Mouse (Mus musculus) hindbrain, postnatal 0 days (tissue): Measurements from ENCODE around the gene Npc2. TPM values are rescaled to one million over a fixed set of nuclear protein-coding genes. Genes with fewer than 3 reads are reported as not detected.

ENCODE experiments used
- ATAC-seq: fragments of 200-750 bp; cut with Nextera tagmentation; 2 replicates; pipeline ENCODE4 v1.8.0; 2017; ENCODE audit warnings: mild to moderate bottlenecking, moderate TSS enrichment, moderate library complexity
- DNase-seq: peaks from one replicate; pipeline ENCODE4 v3.0.0-alpha.2; 2015; ENCODE audit warnings: low spot score
- H3K27ac ChIP-seq: fragments of 300-500 bp; sonication (generic); 2 replicates; pipeline ENCODE4 v1.5.1; 2014; ENCODE audit warnings: mild to moderate bottlenecking
- H3K27me3 ChIP-seq: fragments of 300-500 bp; sonication (generic); 2 replicates; pipeline ENCODE4 v1.6.1; 2014; ENCODE audit warnings: low read length, mixed read lengths; ENCODE audit not compliant: insufficient read depth
- H3K36me3 ChIP-seq: fragments of 300-500 bp; sonication (generic); 2 replicates; pipeline ENCODE4 v1.6.1; 2014; ENCODE audit warnings: low read length, mixed read lengths; ENCODE audit not compliant: insufficient read depth
- H3K4me1 ChIP-seq: fragments of 300-500 bp; sonication (generic); 2 replicates; pipeline ENCODE4 v1.6.1; 2014; ENCODE audit warnings: antibody characterized with exemption, low read length, mixed read lengths; ENCODE audit not compliant: insufficient read depth
- H3K4me2 ChIP-seq: fragments of 300-500 bp; sonication (generic); 2 replicates; pipeline ENCODE4 v1.6.1; 2014; ENCODE audit warnings: low read depth, mild to moderate bottlenecking, low read length, moderate library complexity, mixed read lengths
- H3K4me3 ChIP-seq: fragments of 300-500 bp; sonication (generic); 2 replicates; pipeline ENCODE4 v1.5.1; 2014; ENCODE audit warnings: low read length
- H3K9ac ChIP-seq: fragments of 300-500 bp; sonication (generic); replicated peaks from 2 replicates; pipeline ENCODE4 v1.6.1; 2014; ENCODE audit warnings: mild to moderate bottlenecking, low read length, moderate library complexity, mixed read lengths
- H3K9me3 ChIP-seq: fragments of 300-500 bp; sonication (generic); 2 replicates; pipeline ENCODE4 v1.6.1; 2016; ENCODE audit warnings: low read length, mixed read lengths
- CTCF ChIP-seq: IDR thresholded peaks from 2 replicates; pipeline ENCODE4 v1.5.1; 2016; ENCODE audit warnings: antibody characterized with exemption, control low read depth, low read depth
- WGBS: fragments of 180-500 bp; shearing (Covaris S2); extraction: QIAGEN DNeasy Blood & Tissue Kit; methylation state at CpG from one replicate; pipeline ENCODE4 v1.1.7; 2014; 5-methylcytosine and 5-hydroxymethylcytosine counted together
- polyA plus RNA-seq: library from polyadenylated mRNA; unstranded; fragments of >200 nt; fragmentation: Nextera tagmentation; extraction: Ambion mirVana; gene quantifications from 2 replicates; pipeline ENCODE4 v1.2.1, GENCODE M21; 2015
- total RNA-seq: library from RNA; depleted of rRNA; stranded (reverse); fragments of >200 nt; gene quantifications from 2 replicates; pipeline ENCODE4 v1.2.3, GENCODE M21; 2014

Npc2 gene
- total and polyA plus RNA-seq, 2 experiments from 2014 or later, result 39.5 to 55.4 TPM

DNA sequence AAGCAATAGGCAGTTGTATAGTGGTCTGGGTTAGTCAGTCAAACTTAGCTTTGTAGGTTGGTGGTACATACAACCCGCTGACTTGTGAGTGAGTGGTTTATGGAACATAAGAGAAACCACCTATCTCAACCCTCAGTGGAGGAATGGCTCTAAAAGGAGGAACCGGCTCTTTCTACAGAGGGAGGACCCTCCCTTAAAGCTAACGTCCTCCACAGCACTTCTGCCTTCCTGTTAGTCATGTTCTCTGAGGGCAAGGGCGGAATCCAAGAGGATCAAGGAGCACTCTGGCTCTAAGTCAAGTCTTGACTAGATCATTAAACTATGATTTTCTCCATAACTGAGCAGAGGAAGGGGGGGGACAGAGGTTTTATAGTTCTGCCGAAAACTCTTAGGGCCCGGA, 5.4 kb downstream of the Npc2 start:
- 91% methylated on average over 6 of the region's 6 CpGs for WGBS
- Histone ChIP-seq H3K4me1 (0 out of 2 replicates have a peak, but pooled peaks cover 12% of the 10 kb centered on the region), H3K9me3 (no peaks in the 10 kb centered on the region), H3K27me3 (no peaks in the 10 kb centered on the region), H3K4me2 (no peak overlapping the region), H3K27ac (no peak overlapping the region), H3K4me3 (no peak overlapping the region), H3K36me3 (peaks cover 16% of the 10 kb centered on the region; the same call in 1 of the 2 replicates), H3K9ac (no peak overlapping the region)
- no peak for DNase-seq
- ATAC-seq, result no peak
- no peak for TF ChIP-seq CTCF

DNA sequence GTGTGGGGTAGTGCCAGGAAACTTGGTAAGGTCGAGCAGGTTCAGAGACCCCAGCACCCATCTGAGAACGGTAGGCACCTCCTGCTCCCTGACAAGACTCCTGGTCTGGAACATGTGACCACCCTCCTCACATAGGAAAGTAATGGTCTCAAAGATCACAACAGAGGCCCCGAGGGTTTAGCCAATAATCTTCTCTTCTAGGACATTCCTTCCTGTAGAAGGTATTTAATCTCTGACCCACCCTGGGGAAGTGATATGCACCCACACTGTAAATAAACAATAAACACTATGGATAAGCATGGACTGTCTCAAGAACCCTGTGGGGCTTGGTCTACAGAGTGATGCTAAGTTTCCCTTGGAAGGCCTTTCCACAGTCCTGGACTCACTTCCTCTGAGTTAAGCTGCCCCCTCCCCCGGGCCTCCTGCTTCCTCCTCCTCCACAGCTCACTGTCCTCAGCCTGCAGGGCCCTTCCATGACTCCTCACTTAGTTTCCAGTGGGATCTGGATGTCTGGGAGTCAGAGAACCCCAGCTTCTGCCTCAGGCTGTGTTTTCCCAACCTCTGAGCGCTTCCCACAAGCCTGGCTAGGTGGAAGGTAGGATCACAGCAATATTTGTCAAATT, 6.7 kb downstream of the Npc2 start:
- 82% methylated on average over 5 of the region's 5 CpGs for WGBS
- TF ChIP-seq CTCF, result no peak
- H3K9me3 ChIP-seq, result no peaks in the 10 kb centered on the region
- H3K4me3 ChIP-seq, result no peak overlapping the region
- H3K4me2 ChIP-seq, result no peak overlapping the region
- no peaks in the 10 kb centered on the region for H3K27me3 ChIP-seq
- H3K4me1 ChIP-seq, result 0 out of 2 replicates have a peak, but pooled peaks cover 3% of the 10 kb centered on the region
- no peak overlapping the region for H3K27ac ChIP-seq
- peaks cover 16% of the 10 kb centered on the region; the same call in 1 of the 2 replicates for H3K36me3 ChIP-seq
- no peak for ATAC-seq
- H3K9ac ChIP-seq, result no peak overlapping the region
- no peak for DNase-seq

DNA sequence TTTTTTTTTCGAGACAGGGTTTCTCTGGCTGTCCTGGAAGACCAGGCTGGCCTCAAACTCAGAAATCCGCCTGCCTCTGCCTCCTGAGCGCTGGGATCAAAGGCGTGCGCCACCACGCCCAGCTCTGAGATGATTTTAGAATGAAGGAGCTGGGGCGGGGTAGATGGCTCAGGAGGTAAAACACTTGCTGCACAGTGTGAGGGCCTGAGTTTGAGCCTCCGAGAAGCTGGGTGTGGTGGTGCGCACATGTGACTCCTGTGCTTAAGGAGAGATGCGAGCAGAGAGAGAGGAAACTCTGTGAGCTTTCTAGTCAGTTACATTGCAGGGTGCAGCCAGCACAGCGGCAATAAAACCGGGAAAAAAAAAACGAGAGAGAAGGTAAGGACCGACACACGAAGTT, 7.4 kb downstream of the Npc2 start:
- 93% methylated on average over 15 of the region's 15 CpGs for WGBS

DNA sequence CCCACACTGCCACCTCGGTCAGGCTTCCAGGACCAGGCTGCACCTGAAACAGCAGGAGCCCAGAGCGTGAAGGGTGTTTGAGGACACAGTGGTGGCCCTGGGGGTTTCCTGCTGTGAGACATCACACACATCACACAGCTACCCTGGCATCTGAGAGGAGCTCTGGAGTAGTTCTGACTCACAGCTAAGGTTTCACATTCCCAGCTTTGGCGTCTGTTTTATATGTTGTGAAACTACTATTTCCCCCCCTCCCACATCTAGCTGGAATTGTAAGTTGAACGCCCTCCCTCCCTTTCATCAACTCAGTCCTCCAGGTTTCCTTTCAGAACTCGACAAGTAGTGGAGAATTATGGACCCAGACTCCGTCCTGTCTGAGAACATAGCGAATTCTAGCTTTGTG, 8.2 kb downstream of the Npc2 start:
- Histone ChIP-seq H3K36me3 (peaks cover 24% of the 10 kb centered on the region; the same call in 1 of the 2 replicates), H3K4me3 (no peak overlapping the region), H3K27ac (no peak overlapping the region), H3K9me3 (no peaks in the 10 kb centered on the region), H3K27me3 (no peaks in the 10 kb centered on the region), H3K4me1 (no peaks in the 10 kb centered on the region), H3K9ac (no peak overlapping the region), H3K4me2 (no peak overlapping the region)
- no peak for TF ChIP-seq CTCF
- DNase-seq, result no peak
- no peak for ATAC-seq
- WGBS, result 87% methylated on average over 7 of the region's 7 CpGs

More for the DNA sequence above, 7.4 kb downstream of the Npc2 start:
- no peak for DNase-seq
- Histone ChIP-seq H3K4me3 (no peak overlapping the region), H3K4me2 (no peak overlapping the region), H3K4me1 (no peaks in the 10 kb centered on the region), H3K27me3 (no peaks in the 10 kb centered on the region), H3K27ac (no peak overlapping the region), H3K9ac (no peak overlapping the region), H3K9me3 (no peaks in the 10 kb centered on the region), H3K36me3 (peaks cover 17% of the 10 kb centered on the region; the same call in 1 of the 2 replicates)
- no peak for TF ChIP-seq CTCF
- no peak for ATAC-seq

DNA sequence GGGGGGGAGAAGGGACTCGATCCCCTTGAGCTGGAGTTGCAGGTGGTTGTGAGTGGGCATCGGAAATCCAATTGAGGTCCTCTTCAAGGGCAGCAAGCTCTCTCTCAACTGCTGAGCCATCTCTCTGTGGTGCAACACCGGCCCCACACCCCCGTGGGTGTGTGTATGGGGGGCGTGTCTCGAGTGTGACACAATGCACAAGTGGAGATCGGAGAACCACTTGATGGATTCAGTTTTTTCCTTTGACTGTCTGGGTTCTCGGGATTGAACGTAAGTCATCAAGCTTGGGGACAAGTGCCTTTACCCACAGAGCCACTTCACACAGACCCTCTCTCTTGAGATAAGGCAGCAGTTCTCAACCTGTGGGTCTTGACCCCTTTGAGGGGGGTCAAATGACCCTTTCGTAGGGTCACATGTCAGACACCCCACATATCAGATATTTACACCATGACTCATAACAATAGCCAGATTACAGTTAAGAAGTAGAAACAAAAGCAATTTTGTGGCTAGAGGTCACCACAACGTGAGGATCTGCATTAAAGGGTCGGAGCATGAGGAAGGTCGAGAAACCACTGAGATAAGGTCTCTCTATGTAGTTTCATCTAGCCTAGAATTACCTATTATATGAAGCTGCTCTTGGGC, 9.3 kb downstream of the Npc2 start:
- Histone ChIP-seq H3K9me3 (no peaks in the 10 kb centered on the region), H3K36me3 (peaks cover 26% of the 10 kb centered on the region; the same call in 1 of the 2 replicates), H3K27ac (no peak overlapping the region), H3K9ac (no peak overlapping the region), H3K4me1 (no peaks in the 10 kb centered on the region), H3K4me2 (no peak overlapping the region), H3K4me3 (no peak overlapping the region), H3K27me3 (no peaks in the 10 kb centered on the region)
- TF ChIP-seq CTCF, result no peak
- no peak for ATAC-seq
- no peak for DNase-seq
- WGBS, result 89% methylated on average over 13 of the region's 13 CpGs

DNA sequence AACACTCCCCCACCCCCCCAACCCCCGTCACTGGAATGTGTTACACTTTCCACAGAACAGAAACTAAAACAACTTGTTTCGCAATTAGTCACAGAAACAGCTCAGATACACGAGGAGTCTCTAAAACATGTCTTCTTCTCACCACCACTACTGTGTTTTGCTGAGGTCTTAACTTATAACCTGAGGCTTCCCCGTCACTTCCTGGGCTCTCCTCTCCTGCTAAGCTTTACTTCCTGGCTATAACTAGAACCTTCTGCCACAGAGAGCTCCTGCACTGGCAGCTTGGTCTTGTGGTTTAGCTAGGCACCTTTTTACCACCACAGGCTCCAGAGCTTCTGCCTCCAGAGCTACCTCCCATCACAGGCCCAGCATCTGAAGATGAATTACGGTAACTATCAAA, 10.4 kb downstream of the Npc2 start:
- ATAC-seq (no peak), DNase-seq (no peak)
- Histone ChIP-seq H3K4me2 (no peak overlapping the region), H3K36me3 (peaks cover 26% of the 10 kb centered on the region; the same call in 1 of the 2 replicates), H3K4me3 (no peak overlapping the region), H3K4me1 (no peaks in the 10 kb centered on the region), H3K9ac (no peak overlapping the region), H3K9me3 (no peaks in the 10 kb centered on the region), H3K27ac (no peak overlapping the region), H3K27me3 (no peaks in the 10 kb centered on the region)
- 90% methylated on average over 5 of the region's 5 CpGs for WGBS
- no peak for TF ChIP-seq CTCF

DNA sequence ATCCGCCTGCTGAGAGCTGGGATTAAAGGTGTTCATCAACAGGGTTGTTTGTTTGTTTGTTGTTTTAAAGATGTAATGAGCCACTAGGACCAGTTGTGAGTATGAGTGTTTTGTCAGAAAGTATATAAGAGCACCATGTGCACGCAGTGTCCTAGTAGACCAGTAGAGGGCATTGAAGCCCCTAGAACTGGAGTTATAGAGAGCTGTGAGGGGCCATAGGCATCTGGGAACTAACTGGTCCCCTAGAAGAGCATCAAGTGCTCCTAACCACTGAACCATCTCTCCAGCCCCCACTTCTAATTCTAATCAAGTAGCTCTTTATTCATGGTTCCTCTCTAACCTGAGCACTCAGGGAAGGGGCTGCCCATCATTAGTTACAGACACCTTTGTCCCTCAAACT, 13.9 kb downstream of the Npc2 start:
- WGBS, result 76% methylated on average over 2 of the region's 2 CpGs
- peaks cover 23% of the 10 kb centered on the region; the same call in 1 of the 2 replicates for H3K36me3 ChIP-seq
- TF ChIP-seq CTCF, result peak; percentile 60
- no peak overlapping the region for H3K4me2 ChIP-seq
- ATAC-seq, result no peak
- H3K27ac ChIP-seq, result no peak overlapping the region
- H3K27me3 ChIP-seq, result no peaks in the 10 kb centered on the region
- peak; percentile 40 for DNase-seq
- H3K9me3 ChIP-seq, result no peaks in the 10 kb centered on the region
- H3K9ac ChIP-seq, result no peak overlapping the region
- no peaks in the 10 kb centered on the region for H3K4me1 ChIP-seq
- no peak overlapping the region for H3K4me3 ChIP-seq
